Mouse (Mus musculus) midbrain, embryonic 15.5 days (tissue): ENCODE results near the gene Nab1. TPM values are rescaled to one million over a fixed set of nuclear protein-coding genes. Genes with fewer than 3 reads are reported as not detected.
A peak's percentile ranks its signal among the peaks of the same experiment; 100 is the strongest.
"Not testable (repeated sequence)": the region's sequence is repeated elsewhere in the genome, so short reads cannot be mapped to it uniquely, and the experiment has no call there.

Experiments
- ATAC-seq: fragments of 200-750 bp; cut with Nextera tagmentation; replicated peaks from 2 replicates; pipeline ENCODE4 v1.8.0; 2017; ENCODE audit warnings: moderate TSS enrichment
- H3K27ac ChIP-seq: fragments of 300-500 bp; sonication (generic); 2 replicates; pipeline ENCODE4 v1.5.1; 2015; ENCODE audit warnings: mild to moderate bottlenecking, inconsistent platforms
- H3K27me3 ChIP-seq: fragments of 300-500 bp; sonication (generic); replicated peaks from 2 replicates; pipeline ENCODE4 v1.6.1; 2015; ENCODE audit warnings: inconsistent platforms
- H3K36me3 ChIP-seq: fragments of 300-500 bp; sonication (generic); replicated peaks from 2 replicates; pipeline ENCODE4 v1.6.1; 2015; ENCODE audit warnings: inconsistent platforms
- H3K4me1 ChIP-seq: fragments of 300-500 bp; sonication (generic); 2 replicates; pipeline ENCODE4 v1.6.1; 2015; ENCODE audit warnings: inconsistent platforms
- H3K4me2 ChIP-seq: fragments of 300-500 bp; sonication (generic); 2 replicates; pipeline ENCODE4 v1.6.1; 2015; ENCODE audit warnings: inconsistent platforms, mild to moderate bottlenecking, moderate library complexity
- H3K4me3 ChIP-seq: fragments of 300-500 bp; sonication (generic); 2 replicates; pipeline ENCODE4 v1.5.1; 2015; ENCODE audit warnings: mild to moderate bottlenecking, inconsistent platforms
- H3K9ac ChIP-seq: fragments of 300-500 bp; sonication (generic); 2 replicates; pipeline ENCODE4 v1.6.1; 2015; ENCODE audit warnings: mild to moderate bottlenecking, inconsistent platforms
- H3K9me3 ChIP-seq: fragments of 300-500 bp; sonication (generic); 2 replicates; pipeline ENCODE4 v1.6.1; 2016; ENCODE audit warnings: inconsistent platforms
- WGBS: fragments of 180-500 bp; shearing (Covaris S2); methylation state at CpG from one replicate; pipeline ENCODE4 v1.1.7; 2015; ENCODE audit warnings: mixed read lengths; 5-methylcytosine and 5-hydroxymethylcytosine counted together
- polyA plus RNA-seq: library from polyadenylated mRNA; unstranded; fragments of >200 nt; fragmentation: Nextera tagmentation; extraction: Ambion mirVana; gene quantifications from 2 replicates; pipeline ENCODE4 v1.2.1, GENCODE M21; 2015

The Nab1 gene
- polyA plus RNA-seq, result 7.4 and 7.7 TPM in 2 replicates

- peak within 1 kb of the TSS; percentile 66 for H3K4me3 ChIP-seq
- WGBS, result 2% methylated on average over 41 of the region's 80 CpGs
- peak within 1 kb of the TSS; percentile 81 for H3K4me2 ChIP-seq
- peak; percentile 92 for ATAC-seq
- H3K4me1 ChIP-seq, result peaks cover 13% of the 10 kb centered on the region
- no peaks in the 10 kb centered on the region for H3K9me3 ChIP-seq
- H3K36me3 ChIP-seq, result no peaks in the 10 kb centered on the region
- H3K9ac ChIP-seq, result peak within 1 kb of the TSS; percentile 66
- H3K27me3 ChIP-seq, result no peaks in the 10 kb centered on the region
- H3K27ac ChIP-seq, result peak within 1 kb of the TSS; percentile 51
These were observed at the start of gene Nab1 for GRCm38 (mm10) chr1:52500314-52500981. Gene Nab1 (minus strand): TSS chr1:52500679.

GRCm38 (mm10) chr1:52547451-52547850 is 47.0 kb upstream of the Nab1 start:
- Histone ChIP-seq H3K4me3 (no peak overlapping the region), H3K9me3 (no peaks in the 10 kb centered on the region), H3K9ac (no peak overlapping the region), H3K27ac (no peak overlapping the region), H3K4me1 (no peaks in the 10 kb centered on the region), H3K4me2 (no peak overlapping the region), H3K27me3 (no peaks in the 10 kb centered on the region), H3K36me3 (no peaks in the 10 kb centered on the region)
- WGBS, result 84% methylated on average over 5 of the region's 5 CpGs
- ATAC-seq, result no peak

GRCm38 (mm10) chr1:52546796-52547195 is 46.3 kb upstream of the Nab1 start:
- Histone ChIP-seq H3K27me3 (no peaks in the 10 kb centered on the region), H3K4me3 (no peak overlapping the region), H3K4me2 (no peak overlapping the region), H3K9me3 (no peaks in the 10 kb centered on the region), H3K4me1 (no peaks in the 10 kb centered on the region), H3K36me3 (no peaks in the 10 kb centered on the region), H3K9ac (no peak overlapping the region), H3K27ac (no peak overlapping the region)
- no peak for ATAC-seq
- WGBS, result 85% methylated on average over 3 of the region's 3 CpGs

GRCm38 (mm10) chr1:52540124-52540523 is 39.6 kb upstream of the Nab1 start:
- H3K27ac ChIP-seq, H3K4me3 ChIP-seq, H3K9me3 ChIP-seq, H3K4me2 ChIP-seq, H3K27me3 ChIP-seq, ATAC-seq, H3K9ac ChIP-seq, H3K4me1 ChIP-seq, H3K36me3 ChIP-seq: not testable (repeated sequence)
- WGBS, result 76% methylated on average over 3 of the region's 3 CpGs

- H3K9me3 ChIP-seq, result no peaks in the 10 kb centered on the region
- H3K27me3 ChIP-seq, result no peaks in the 10 kb centered on the region
- H3K36me3 ChIP-seq, result no peaks in the 10 kb centered on the region
- no peak overlapping the region for H3K27ac ChIP-seq
- H3K4me2 ChIP-seq, result no peak overlapping the region
- H3K4me3 ChIP-seq, result no peak overlapping the region
- no peak overlapping the region for H3K9ac ChIP-seq
- no peak for ATAC-seq
- no peaks in the 10 kb centered on the region for H3K4me1 ChIP-seq
These were observed 29.5 kb upstream of the Nab1 start for GRCm38 (mm10) chr1:52529933-52530332.

- no peak for ATAC-seq
- Histone ChIP-seq H3K9me3 (no peaks in the 10 kb centered on the region), H3K9ac (no peak overlapping the region), H3K27me3 (no peaks in the 10 kb centered on the region), H3K4me2 (no peak overlapping the region), H3K4me1 (no peaks in the 10 kb centered on the region), H3K4me3 (no peak overlapping the region), H3K36me3 (no peaks in the 10 kb centered on the region), H3K27ac (no peak overlapping the region)
- WGBS, result 49% methylated on average over 2 of the region's 2 CpGs
These were observed 27.2 kb upstream of the Nab1 start for GRCm38 (mm10) chr1:52527656-52528055.

GRCm38 (mm10) chr1:52527252-52527651 is 26.8 kb upstream of the Nab1 start:
- Histone ChIP-seq H3K36me3 (no peaks in the 10 kb centered on the region), H3K4me1 (no peaks in the 10 kb centered on the region), H3K27me3 (no peaks in the 10 kb centered on the region), H3K4me2 (no peak overlapping the region), H3K4me3 (no peak overlapping the region), H3K9me3 (no peaks in the 10 kb centered on the region), H3K27ac (no peak overlapping the region), H3K9ac (no peak overlapping the region)
- ATAC-seq, result no peak
- 63% methylated on average over 2 of the region's 2 CpGs for WGBS

- 77% methylated on average over 5 of the region's 5 CpGs for WGBS
- Histone ChIP-seq H3K27me3 (no peaks in the 10 kb centered on the region), H3K4me1 (no peaks in the 10 kb centered on the region), H3K36me3 (no peaks in the 10 kb centered on the region), H3K9ac (no peak overlapping the region), H3K9me3 (no peaks in the 10 kb centered on the region), H3K27ac (no peak overlapping the region), H3K4me3 (no peak overlapping the region), H3K4me2 (no peak overlapping the region)
- no peak for ATAC-seq
These were observed 24.2 kb upstream of the Nab1 start for GRCm38 (mm10) chr1:52524663-52525062.

- WGBS, result 59% methylated on average over 7 of the region's 7 CpGs
- H3K4me3 ChIP-seq, result no peak overlapping the region
- H3K27me3 ChIP-seq, result no peaks in the 10 kb centered on the region
- H3K4me2 ChIP-seq, result no peak overlapping the region
- ATAC-seq, result peak; percentile 76
- H3K9me3 ChIP-seq, result no peaks in the 10 kb centered on the region
- H3K9ac ChIP-seq, result no peak overlapping the region
- no peaks in the 10 kb centered on the region for H3K4me1 ChIP-seq
- H3K36me3 ChIP-seq, result no peaks in the 10 kb centered on the region
- H3K27ac ChIP-seq, result no peak overlapping the region
These were observed 23.7 kb upstream of the Nab1 start for GRCm38 (mm10) chr1:52524150-52524549.

- 68% methylated on average over 8 of the region's 8 CpGs for WGBS
- ATAC-seq, result no peak
- Histone ChIP-seq H3K9me3 (no peaks in the 10 kb centered on the region), H3K36me3 (no peaks in the 10 kb centered on the region), H3K9ac (no peak overlapping the region), H3K4me3 (no peak overlapping the region), H3K27ac (no peak overlapping the region), H3K27me3 (no peaks in the 10 kb centered on the region), H3K4me1 (no peaks in the 10 kb centered on the region), H3K4me2 (no peak overlapping the region)
These were observed 21.0 kb upstream of the Nab1 start for GRCm38 (mm10) chr1:52521436-52521993.

- H3K27me3 ChIP-seq, result no peaks in the 10 kb centered on the region
- H3K27ac ChIP-seq, result no peak overlapping the region
- no peaks in the 10 kb centered on the region for H3K36me3 ChIP-seq
- no peak overlapping the region for H3K4me3 ChIP-seq
- H3K4me1 ChIP-seq, result no peaks in the 10 kb centered on the region
- no peaks in the 10 kb centered on the region for H3K9me3 ChIP-seq
- H3K4me2 ChIP-seq, result no peak overlapping the region
- ATAC-seq, result no peak
- 89% methylated on average over 7 of the region's 7 CpGs for WGBS
- H3K9ac ChIP-seq, result no peak overlapping the region
These were observed 19.7 kb upstream of the Nab1 start for GRCm38 (mm10) chr1:52520131-52520530.

- Histone ChIP-seq H3K9ac (no peak overlapping the region), H3K36me3 (no peaks in the 10 kb centered on the region), H3K9me3 (no peaks in the 10 kb centered on the region), H3K4me3 (no peak overlapping the region), H3K4me2 (no peak overlapping the region), H3K27me3 (no peaks in the 10 kb centered on the region), H3K27ac (no peak overlapping the region), H3K4me1 (no peaks in the 10 kb centered on the region)
- ATAC-seq, result no peak
- WGBS, result 89% methylated on average over 3 of the region's 3 CpGs
These were observed 14.8 kb upstream of the Nab1 start for GRCm38 (mm10) chr1:52515249-52515648.

GRCm38 (mm10) chr1:52511788-52512425 is 11.4 kb upstream of the Nab1 start:
- H3K9me3 ChIP-seq, result no peaks in the 10 kb centered on the region
- no peak for ATAC-seq
- 89% methylated on average over 1 of the region's 1 CpGs for WGBS

More at GRCm38 (mm10) chr1:52511788-52512425, 11.4 kb upstream of the Nab1 start:
- H3K36me3 ChIP-seq, result no peaks in the 10 kb centered on the region
- H3K27ac ChIP-seq, result no peak overlapping the region
- H3K4me2 ChIP-seq, result no peak overlapping the region
- no peak overlapping the region for H3K9ac ChIP-seq
- no peaks in the 10 kb centered on the region for H3K27me3 ChIP-seq
- no peaks in the 10 kb centered on the region for H3K4me1 ChIP-seq
- H3K4me3 ChIP-seq, result no peak overlapping the region
